Mouse (Mus musculus) limb, embryonic 14.5 days (tissue): ENCODE results near the gene Tmem255b. TPM values are rescaled to one million over a fixed set of nuclear protein-coding genes. Genes with fewer than 3 reads are reported as not detected.

Source experiments
- ATAC-seq: fragments of 200-750 bp; cut with Nextera tagmentation; 2 replicates; pipeline ENCODE4 v1.8.0; 2017; ENCODE audit warnings: low read depth, moderate number of reproducible peaks, moderate TSS enrichment; ENCODE audit not compliant: low FRiP score
- DNase-seq: peaks from one replicate; pipeline ENCODE4 v3.0.0-alpha.2; 2015; ENCODE audit warnings: low spot score
- H3K27ac ChIP-seq: fragments of 300-500 bp; sonication (generic); replicated peaks from 2 replicates; pipeline ENCODE4 v1.5.1; 2014; ENCODE audit warnings: low read depth, mild to moderate bottlenecking, low read length, moderate library complexity, mixed read lengths
- H3K27me3 ChIP-seq: fragments of 300-500 bp; sonication (generic); 2 replicates; pipeline ENCODE4 v1.6.1; 2014; ENCODE audit warnings: low read length, mixed read lengths; ENCODE audit not compliant: control insufficient read depth, insufficient read depth
- H3K36me3 ChIP-seq: fragments of 300-500 bp; sonication (generic); 2 replicates; pipeline ENCODE4 v1.6.1; 2014; ENCODE audit warnings: mild to moderate bottlenecking, low read length, moderate library complexity, mixed read lengths; ENCODE audit not compliant: control insufficient read depth, insufficient read depth
- H3K4me1 ChIP-seq: fragments of 300-500 bp; sonication (generic); 2 replicates; pipeline ENCODE4 v1.6.1; 2014; ENCODE audit warnings: antibody characterized with exemption, low read length, mixed read lengths; ENCODE audit not compliant: control insufficient read depth, insufficient read depth
- H3K4me2 ChIP-seq: fragments of 300-500 bp; sonication (generic); replicated peaks from 2 replicates; pipeline ENCODE4 v1.6.1; 2014; ENCODE audit warnings: low read depth, mild to moderate bottlenecking, low read length, moderate library complexity; ENCODE audit not compliant: severe bottlenecking
- H3K4me3 ChIP-seq: fragments of 300-500 bp; sonication (generic); replicated peaks from 2 replicates; pipeline ENCODE4 v1.5.1; 2014; ENCODE audit warnings: low read length
- H3K9ac ChIP-seq: fragments of 300-500 bp; sonication (generic); 2 replicates; pipeline ENCODE4 v1.6.1; 2014; ENCODE audit warnings: mild to moderate bottlenecking, low read depth, low read length, moderate library complexity; ENCODE audit not compliant: severe bottlenecking
- H3K9me3 ChIP-seq: fragments of 300-500 bp; sonication (generic); 2 replicates; pipeline ENCODE4 v1.6.1; 2016; ENCODE audit warnings: low read length; ENCODE audit not compliant: control insufficient read depth
- POLR2A ChIP-seq: fragments of 200-500 bp; IDR thresholded peaks from 2 replicates; pipeline ENCODE4 v1.8.0; 2012; ENCODE audit warnings: inconsistent platforms, mild to moderate bottlenecking, moderate library complexity, borderline replicate concordance; ENCODE audit not compliant: insufficient read depth, insufficient read length; ENCODE audit errors: extremely low read depth
- WGBS: fragments of 180-500 bp; shearing (Covaris S2); extraction: QIAGEN DNeasy Blood & Tissue Kit; methylation state at CpG from one replicate; pipeline ENCODE4 v1.1.7; 2014; 5-methylcytosine and 5-hydroxymethylcytosine counted together
- polyA plus RNA-seq, 2 experiments: library from polyadenylated mRNA; depleted of rRNA in 1 of 2; stranded (reverse) in 1 of 2; unstranded in 1 of 2; fragments of >200 nt; fragmentation: Nextera tagmentation in 1 of 2; extraction: Ambion mirVana in 1 of 2; gene quantifications; 2 replicates each; pipeline versions ENCODE4 v1.2.1 to v1.2.3; 2012 to 2014

Tmem255b gene
- polyA plus RNA-seq, 2 experiments = 0.70 to 0.74 TPM

DNA sequence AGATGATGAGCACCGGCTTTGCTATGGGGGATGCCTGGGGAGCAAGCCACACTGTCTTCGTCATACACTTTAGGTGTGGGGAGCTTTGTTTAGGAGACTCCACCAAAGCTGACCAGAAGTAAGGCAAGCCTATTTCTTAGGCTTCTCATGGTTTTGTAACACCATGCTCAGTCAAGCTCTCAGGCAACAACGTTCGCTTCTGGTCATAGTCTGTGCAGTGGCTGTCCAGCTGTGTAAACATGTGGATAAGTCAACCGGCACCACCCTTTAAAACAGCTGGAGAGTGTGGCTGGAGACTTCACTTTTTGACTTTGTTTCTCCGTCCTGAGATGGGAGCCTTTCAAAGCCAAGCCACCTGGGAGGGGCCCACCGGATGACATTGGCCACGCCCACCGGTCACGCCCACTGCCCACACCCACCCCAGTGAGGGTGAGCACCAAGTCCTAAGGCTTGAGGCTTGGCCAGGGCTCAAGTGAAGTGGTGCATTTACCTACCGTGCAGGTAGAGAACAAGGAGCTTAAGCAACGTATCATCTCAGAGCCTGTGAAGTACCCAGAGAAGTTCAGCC, 21.1 kb upstream of the Tmem255b start:
- 58% methylated on average over 12 of the region's 12 CpGs for WGBS
- no peak overlapping the region for H3K27ac ChIP-seq
- DNase-seq = no peak
- no peak for ATAC-seq
- no peak overlapping the region for H3K9ac ChIP-seq
- H3K9me3 ChIP-seq = no peaks in the 10 kb centered on the region
- TF ChIP-seq POLR2A = no peak
- H3K4me2 ChIP-seq = no peak overlapping the region
- H3K4me1 ChIP-seq = no peaks in the 10 kb centered on the region
- H3K27me3 ChIP-seq = no peaks in the 10 kb centered on the region
- H3K4me3 ChIP-seq = no peak overlapping the region
- H3K36me3 ChIP-seq = no peaks in the 10 kb centered on the region

DNA sequence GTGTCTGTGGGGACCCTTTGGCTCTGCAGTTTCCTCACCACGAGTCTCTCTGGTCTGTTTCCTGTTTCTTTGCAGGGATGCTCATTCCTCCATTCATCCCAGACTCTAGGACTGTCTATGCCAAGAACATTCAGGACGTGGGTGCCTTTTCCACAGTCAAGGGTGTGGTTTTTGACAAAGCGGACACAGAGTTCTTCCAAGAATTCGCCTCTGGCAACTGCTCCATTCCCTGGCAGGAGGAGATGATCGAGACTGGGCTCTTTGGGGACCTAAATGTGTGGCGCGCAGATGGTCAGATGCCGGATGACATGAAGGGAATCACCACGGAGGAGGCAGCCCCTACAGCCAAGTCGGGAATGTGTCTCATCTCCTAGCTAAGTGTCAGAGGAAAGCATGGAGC, 19.1 kb upstream of the Tmem255b start:
- Histone ChIP-seq H3K27me3 (no peaks in the 10 kb centered on the region), H3K4me3 (no peak overlapping the region), H3K9ac (no peak overlapping the region), H3K4me1 (no peaks in the 10 kb centered on the region), H3K36me3 (no peaks in the 10 kb centered on the region), H3K4me2 (no peak overlapping the region), H3K9me3 (no peaks in the 10 kb centered on the region), H3K27ac (no peak overlapping the region)
- WGBS = 72% methylated on average over 10 of the region's 10 CpGs
- DNase-seq (no peak), ATAC-seq (no peak)
- TF ChIP-seq POLR2A = no peak

DNA sequence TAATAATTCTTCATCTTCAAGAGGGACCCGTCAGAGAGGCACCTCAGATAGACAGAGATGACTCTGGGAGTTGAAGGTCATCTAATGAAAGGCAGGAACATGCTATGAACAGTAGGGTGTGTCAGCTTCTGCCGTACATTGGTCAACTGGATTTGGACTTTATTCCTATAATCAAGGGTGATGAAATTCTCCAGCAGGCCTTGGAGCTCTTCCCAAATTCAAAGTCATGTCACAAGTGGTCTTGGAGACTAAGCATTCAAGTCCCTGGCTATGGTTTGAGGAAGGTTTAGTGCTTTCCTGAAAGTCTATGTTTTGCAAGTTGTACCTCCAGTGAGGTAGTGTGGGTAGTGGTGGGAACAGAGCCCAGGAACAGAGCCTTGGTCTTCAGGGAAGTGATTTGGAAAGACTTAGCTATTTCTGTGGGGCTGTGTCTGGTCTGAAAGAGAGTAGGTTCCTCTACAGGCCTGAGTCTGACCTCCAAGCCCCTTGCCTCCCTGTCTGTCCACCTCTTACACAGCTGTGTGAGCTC, 15.8 kb upstream of the Tmem255b start:
- Histone ChIP-seq H3K4me1 (no peaks in the 10 kb centered on the region), H3K9me3 (no peaks in the 10 kb centered on the region), H3K4me2 (no peak overlapping the region), H3K27me3 (no peaks in the 10 kb centered on the region), H3K4me3 (no peak overlapping the region), H3K36me3 (no peaks in the 10 kb centered on the region), H3K27ac (no peak overlapping the region), H3K9ac (no peak overlapping the region)
- no peak for TF ChIP-seq POLR2A
- no peak for ATAC-seq
- DNase-seq = no peak
- WGBS = 74% methylated on average over 2 of the region's 2 CpGs

DNA sequence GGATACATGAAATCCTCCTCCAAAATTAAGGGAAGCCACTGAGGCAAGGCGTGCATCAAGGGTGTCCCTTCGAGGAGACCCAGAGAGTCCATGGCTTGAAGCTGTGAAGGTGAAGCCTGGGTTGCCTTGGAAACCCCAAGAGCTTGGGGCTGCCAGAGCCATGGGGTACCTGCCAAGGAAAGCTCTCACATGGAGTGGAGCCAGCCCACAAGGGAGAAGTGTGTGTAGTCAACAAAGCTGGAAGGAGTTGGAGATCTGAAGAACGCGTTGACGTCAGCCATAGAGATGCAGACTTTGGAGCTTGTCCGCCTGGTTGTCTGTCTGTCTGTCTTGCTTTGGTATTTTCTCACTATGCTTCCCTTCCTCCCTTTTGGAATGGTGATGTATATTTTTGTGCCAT, 14.0 kb upstream of the Tmem255b start:
- Histone ChIP-seq H3K27ac (no peak overlapping the region), H3K27me3 (no peaks in the 10 kb centered on the region), H3K4me2 (no peak overlapping the region), H3K4me1 (no peaks in the 10 kb centered on the region), H3K9ac (no peak overlapping the region), H3K4me3 (no peak overlapping the region), H3K9me3 (no peaks in the 10 kb centered on the region), H3K36me3 (no peaks in the 10 kb centered on the region)
- DNase-seq = no peak
- 95% methylated on average over 6 of the region's 6 CpGs for WGBS
- no peak for ATAC-seq
- no peak for TF ChIP-seq POLR2A

DNA sequence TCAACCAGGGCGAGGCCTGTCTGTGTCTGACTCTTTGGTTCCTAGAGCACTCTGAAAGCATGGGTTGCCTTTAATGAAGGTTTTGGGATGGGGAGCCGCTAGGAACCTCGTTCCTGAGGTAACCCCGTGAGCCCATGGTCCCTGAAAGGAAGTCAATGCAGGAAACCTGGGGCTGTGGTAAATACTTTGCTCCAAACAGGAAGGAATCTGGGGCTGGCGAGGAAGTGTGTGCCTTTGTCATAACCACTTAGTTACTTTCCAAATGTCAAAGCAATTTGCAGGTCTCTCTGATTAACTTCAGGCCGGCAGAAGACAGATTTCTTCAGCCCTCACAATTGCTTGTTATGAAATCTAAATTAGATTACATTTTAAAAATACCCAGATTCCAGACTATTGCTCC, 7.6 kb upstream of the Tmem255b start:
- H3K36me3 ChIP-seq = no peaks in the 10 kb centered on the region
- no peak overlapping the region for H3K4me3 ChIP-seq
- H3K4me2 ChIP-seq = no peak overlapping the region
- H3K9ac ChIP-seq = no peak overlapping the region
- ATAC-seq (no peak), DNase-seq (no peak)
- 64% methylated on average over 6 of the region's 6 CpGs for WGBS
- H3K4me1 ChIP-seq = no peaks in the 10 kb centered on the region
- H3K9me3 ChIP-seq = no peaks in the 10 kb centered on the region
- no peak overlapping the region for H3K27ac ChIP-seq
- TF ChIP-seq POLR2A = no peak
- no peaks in the 10 kb centered on the region for H3K27me3 ChIP-seq

DNA sequence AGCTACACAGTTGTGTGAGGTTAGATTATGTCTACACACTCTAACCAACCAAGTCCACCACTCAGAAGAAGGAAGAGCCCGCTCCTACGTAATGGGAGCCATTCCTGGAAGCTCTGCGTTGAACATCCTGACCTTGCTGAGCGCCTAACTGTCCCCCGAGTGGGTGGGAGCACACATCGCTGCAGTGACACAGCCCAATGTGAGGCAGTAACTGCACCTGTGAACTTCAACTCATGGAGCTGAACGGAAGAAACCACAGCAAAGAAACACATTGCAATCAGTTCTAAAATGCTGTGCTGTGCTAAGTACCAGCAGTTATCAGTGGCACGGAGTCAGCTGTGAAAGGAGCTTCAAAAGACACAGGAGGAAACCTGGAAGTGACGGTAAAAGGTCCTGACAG, 6.8 kb upstream of the Tmem255b start:
- Histone ChIP-seq H3K27me3 (no peaks in the 10 kb centered on the region), H3K36me3 (no peaks in the 10 kb centered on the region), H3K9ac (no peak overlapping the region), H3K4me2 (no peak overlapping the region), H3K4me3 (no peak overlapping the region), H3K27ac (no peak overlapping the region), H3K9me3 (no peaks in the 10 kb centered on the region), H3K4me1 (no peaks in the 10 kb centered on the region)
- no peak for ATAC-seq
- TF ChIP-seq POLR2A = no peak
- 75% methylated on average over 9 of the region's 9 CpGs for WGBS
- DNase-seq = no peak
